Mouse (Mus musculus) embryo, embryonic 9.5 days (tissue): ENCODE data around the gene Adamtsl3.
A peak's percentile ranks its signal among the peaks of the same experiment; 100 is the strongest.

Experiments used
- DNase-seq: peaks from one replicate; pipeline ENCODE4 v3.0.0-alpha.2; 2017; ENCODE audit errors: extremely low spot score

Adamtsl3 gene

GRCm38 (mm10) chr7:82502511-82502910 lies 167.0 kb downstream of the Adamtsl3 start:
- no peak for DNase-seq

GRCm38 (mm10) chr7:82504101-82504500 lies 168.6 kb downstream of the Adamtsl3 start:
- peak; percentile 72 for DNase-seq

- no peak for DNase-seq
Observed at GRCm38 (mm10) chr7:82530583-82530982, 195.1 kb downstream of the Adamtsl3 start.

- no peak for DNase-seq
Observed at GRCm38 (mm10) chr7:82531376-82531775, 195.9 kb downstream of the Adamtsl3 start.

- no peak for DNase-seq
Observed at GRCm38 (mm10) chr7:82533188-82533587, 197.7 kb downstream of the Adamtsl3 start.

GRCm38 (mm10) chr7:82533747-82534504 lies 198.4 kb downstream of the Adamtsl3 start:
- no peak for DNase-seq

- no peak for DNase-seq
Observed at GRCm38 (mm10) chr7:82544390-82544919, 209.0 kb downstream of the Adamtsl3 start.

- DNase-seq, result no peak
Observed at GRCm38 (mm10) chr7:82552005-82552404, 216.5 kb downstream of the Adamtsl3 start.

- no peak for DNase-seq
Observed at GRCm38 (mm10) chr7:82555803-82556202, 220.3 kb downstream of the Adamtsl3 start.

- DNase-seq, result no peak
Observed at GRCm38 (mm10) chr7:82556417-82556816, 220.9 kb downstream of the Adamtsl3 start.

GRCm38 (mm10) chr7:82557111-82557510 lies 221.6 kb downstream of the Adamtsl3 start:
- no peak for DNase-seq

GRCm38 (mm10) chr7:82566688-82567087 lies 231.2 kb downstream of the Adamtsl3 start:
- no peak for DNase-seq

- DNase-seq, result no peak
Observed at GRCm38 (mm10) chr7:82567811-82568210, 232.3 kb downstream of the Adamtsl3 start.

- no peak for DNase-seq
Observed at GRCm38 (mm10) chr7:82572981-82573380, 237.5 kb downstream of the Adamtsl3 start.

- DNase-seq, result no peak
Observed at GRCm38 (mm10) chr7:82580007-82580406, 244.5 kb downstream of the Adamtsl3 start.

- DNase-seq, result no peak
Observed at GRCm38 (mm10) chr7:82581802-82582201, 246.3 kb downstream of the Adamtsl3 start.

GRCm38 (mm10) chr7:82582534-82582933 lies 247.0 kb downstream of the Adamtsl3 start:
- no peak for DNase-seq

GRCm38 (mm10) chr7:82590931-82591330 lies 255.4 kb downstream of the Adamtsl3 start:
- DNase-seq, result no peak

- DNase-seq, result no peak
Observed at GRCm38 (mm10) chr7:82602008-82602407, 266.5 kb downstream of the Adamtsl3 start.

GRCm38 (mm10) chr7:82605425-82605824 lies 269.9 kb downstream of the Adamtsl3 start:
- DNase-seq, result no peak

- DNase-seq, result no peak
Observed at GRCm38 (mm10) chr7:82609629-82610028, 274.1 kb downstream of the Adamtsl3 start.

- peak; percentile 63 for DNase-seq
Observed at GRCm38 (mm10) chr7:82625342-82625741, 289.8 kb downstream of the Adamtsl3 start.

- DNase-seq, result no peak
Observed at GRCm38 (mm10) chr7:82647183-82647582, 311.7 kb downstream of the Adamtsl3 start.

GRCm38 (mm10) chr7:82647909-82648308 lies 312.4 kb downstream of the Adamtsl3 start:
- DNase-seq, result no peak
